Mouse (Mus musculus): Measurements from ENCODE around the gene Pigq.

Pigq gene

DNA sequence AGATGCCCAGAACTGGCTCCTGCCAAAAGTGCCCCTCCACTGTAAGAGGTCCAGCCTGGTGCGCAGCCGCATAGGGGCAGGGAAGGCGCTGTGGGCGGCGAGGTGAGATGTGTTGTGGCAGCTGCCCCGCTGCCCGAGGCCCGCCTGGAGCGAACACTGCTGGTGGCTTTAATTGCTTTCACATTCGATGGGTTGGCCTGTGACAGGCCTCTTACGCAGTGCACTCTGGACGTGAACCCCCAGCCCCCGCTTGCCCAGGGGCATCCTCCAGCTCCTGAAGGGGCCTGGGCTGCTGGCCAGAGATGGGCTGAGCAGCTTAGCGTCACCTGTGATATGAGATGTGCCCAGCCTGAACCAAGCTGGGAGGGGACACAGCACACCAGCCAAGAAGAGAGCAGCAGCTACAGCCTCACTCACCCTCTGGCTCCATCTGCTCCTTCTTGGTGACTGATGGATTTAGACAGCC is 12.9 kb upstream of the Pigq start:
- DNase-seq, result no peak

DNA sequence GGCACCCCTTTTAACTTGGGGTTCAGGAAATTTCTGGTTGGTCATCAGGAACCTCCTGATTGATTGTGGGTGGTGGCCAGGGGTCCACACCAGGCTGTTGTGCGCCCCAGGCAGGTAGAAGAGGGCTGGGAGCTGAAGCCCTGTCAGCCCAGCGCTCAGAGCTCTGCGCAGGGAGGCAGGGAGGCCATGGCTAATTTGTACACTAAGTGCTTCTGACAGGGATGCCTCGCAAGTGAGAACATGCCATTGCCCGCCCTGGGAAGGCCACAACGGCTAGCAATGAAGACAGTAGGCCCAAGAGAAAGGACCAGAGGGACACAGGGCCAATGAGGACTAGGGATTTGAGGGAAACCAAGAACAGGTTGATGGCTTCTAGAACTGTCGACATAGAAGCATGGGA is 11.9 kb upstream of the Pigq start:
- no peak for DNase-seq

DNA sequence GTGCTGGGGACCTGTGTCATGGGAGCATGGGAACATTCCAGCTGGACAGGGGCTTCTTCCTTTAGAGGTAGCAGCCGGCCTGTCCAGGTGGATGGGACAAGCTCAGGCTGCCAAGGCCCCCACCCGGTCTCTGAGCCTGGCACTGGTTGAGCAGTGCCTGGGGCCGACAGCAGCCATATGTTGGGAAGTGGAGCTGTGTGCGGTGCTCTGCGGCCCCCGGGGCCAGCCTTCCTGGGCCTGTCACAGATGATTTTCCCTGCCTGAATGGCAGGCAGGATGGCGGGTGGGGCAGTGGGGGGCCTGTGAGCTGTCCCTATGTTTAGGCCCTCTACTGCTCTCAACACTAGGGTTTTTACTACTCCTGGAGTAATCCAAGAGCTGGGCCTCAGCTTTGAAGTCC is 11.5 kb upstream of the Pigq start:
- no peak for DNase-seq

DNA sequence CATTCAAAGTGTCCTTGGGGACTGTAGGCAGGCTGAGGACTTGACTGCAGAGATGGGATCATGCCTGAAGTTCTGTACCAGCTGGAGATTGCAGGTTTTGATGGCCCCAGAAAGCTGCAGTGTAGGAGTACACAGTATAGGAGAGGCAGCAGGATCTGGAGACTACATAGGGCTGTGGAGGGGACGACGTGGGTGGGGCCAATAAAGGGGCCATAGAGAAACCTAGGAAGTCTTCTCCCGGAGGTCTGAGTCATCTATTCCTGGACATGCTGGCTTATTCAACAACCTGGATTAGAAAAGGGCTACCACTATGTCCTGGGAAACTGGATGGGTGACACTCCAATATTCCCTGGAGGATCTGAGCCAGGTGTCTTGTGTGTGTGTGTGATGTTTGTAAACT is 11.0 kb upstream of the Pigq start:
- DNase-seq, result no peak

DNA sequence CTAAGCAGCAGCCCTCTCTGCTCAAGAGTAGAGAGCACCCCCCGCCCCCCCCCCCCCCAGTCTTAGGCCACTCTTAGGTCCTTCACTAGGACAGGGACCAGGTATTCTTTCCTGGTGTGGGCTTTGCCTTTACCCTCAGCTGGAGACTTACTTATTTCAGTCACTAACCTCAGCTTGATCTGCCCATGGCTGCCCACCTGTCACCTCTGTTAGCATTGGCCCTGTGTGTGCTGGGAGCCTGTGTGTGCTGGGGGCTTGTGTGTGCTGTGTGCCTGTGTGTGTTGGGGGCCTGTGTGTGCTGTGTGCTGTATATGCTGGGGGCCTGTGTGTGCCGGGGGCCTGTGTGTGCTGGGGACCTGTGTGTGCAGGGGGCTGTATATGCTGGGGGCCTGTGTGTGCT is 9.9 kb upstream of the Pigq start:
- DNase-seq, result no peak

DNA sequence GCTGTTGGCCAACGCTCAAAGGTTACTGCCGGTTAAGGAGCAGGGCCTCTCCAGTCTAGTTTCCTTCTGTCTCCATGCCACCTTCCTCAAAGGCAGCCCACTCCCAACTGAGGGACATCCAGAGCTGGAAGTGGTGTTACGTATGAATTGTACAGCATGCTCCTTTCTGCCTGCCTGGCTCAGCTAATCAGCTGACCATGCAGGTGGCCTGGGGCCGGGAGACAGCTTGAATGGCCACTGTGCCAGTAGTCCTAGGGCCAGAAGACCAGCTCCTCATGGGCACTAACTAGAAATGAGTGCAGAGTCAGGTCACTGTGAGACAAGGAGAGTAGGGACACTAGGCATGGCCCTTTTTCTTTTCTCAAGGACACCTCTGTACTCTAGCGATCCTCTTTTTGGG is 8.4 kb upstream of the Pigq start:
- no peak for DNase-seq

DNA sequence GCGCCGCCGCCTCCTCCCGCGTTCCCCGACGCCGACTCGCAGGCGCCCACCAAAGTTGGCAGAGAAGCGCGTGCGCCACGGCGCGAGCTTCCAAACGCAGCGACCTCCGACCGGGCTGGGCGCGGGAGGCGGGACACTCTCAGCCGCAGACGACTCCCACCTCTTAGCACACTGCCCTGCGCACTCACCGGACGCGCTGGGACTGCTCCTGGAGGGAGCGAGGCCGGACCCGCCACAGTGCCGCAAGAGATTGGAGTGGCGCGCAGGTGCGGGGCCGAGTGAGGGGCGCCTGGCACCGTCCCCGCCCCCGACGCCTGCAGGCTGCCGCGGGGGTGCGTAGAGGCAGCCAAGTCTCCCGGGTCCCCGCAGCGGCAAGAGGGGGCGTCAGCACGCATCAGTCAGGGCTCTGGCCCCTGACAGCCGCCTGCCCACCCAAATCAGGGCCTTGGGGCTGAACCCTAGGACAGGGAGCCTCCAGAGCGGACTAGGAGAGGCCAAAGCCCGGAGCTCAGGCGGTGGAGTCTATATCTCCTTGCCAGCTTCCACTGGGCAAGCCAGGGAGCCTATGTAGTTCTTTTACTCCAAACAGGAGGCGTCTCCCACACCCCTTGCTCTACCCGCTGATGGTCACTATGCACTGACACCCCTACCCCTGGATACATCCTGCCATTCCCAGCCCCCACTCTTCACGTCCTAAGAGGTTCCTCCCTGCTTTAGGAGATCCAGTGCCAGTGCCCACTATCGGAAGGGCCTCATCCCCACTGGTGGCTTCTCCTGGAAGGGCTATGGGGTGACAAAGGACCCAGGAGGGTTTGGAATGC is 7.3 kb upstream of the Pigq start, which contains the start of gene A930017K11Rik:
TSS of gene A930017K11Rik (minus strand) at position 763 of the 821 bp plus-strand sequence.
- DNase-seq, result peak; percentile 44

DNA sequence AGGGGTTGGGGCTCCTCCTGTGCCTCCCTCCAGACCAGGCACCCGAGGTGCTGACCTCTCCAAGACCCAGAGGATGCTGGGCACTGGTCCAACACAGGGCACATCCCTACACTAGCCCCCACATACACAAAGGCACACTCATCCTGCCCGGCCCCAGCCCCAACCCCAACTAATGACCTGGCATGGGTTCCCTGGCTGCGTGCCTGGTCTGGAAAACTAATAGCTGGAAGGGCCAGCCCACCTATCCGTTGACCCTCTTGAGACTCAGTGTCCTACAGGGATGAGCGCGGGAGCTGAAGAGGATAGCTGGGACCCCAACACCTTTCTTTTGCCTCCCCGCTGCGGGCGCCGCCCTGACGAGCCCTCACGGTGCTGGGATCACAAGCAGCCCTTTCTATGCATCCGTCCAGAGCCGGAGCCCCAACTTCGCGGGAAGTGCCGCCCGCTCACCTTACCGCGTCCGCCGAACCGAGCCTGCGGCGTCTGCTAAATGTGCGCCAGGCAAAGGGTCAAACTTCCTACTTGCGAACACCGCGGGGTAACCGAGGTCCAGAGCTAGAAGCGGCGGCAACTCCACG is 6.6 kb upstream of the Pigq start:
- no peak for DNase-seq

DNA sequence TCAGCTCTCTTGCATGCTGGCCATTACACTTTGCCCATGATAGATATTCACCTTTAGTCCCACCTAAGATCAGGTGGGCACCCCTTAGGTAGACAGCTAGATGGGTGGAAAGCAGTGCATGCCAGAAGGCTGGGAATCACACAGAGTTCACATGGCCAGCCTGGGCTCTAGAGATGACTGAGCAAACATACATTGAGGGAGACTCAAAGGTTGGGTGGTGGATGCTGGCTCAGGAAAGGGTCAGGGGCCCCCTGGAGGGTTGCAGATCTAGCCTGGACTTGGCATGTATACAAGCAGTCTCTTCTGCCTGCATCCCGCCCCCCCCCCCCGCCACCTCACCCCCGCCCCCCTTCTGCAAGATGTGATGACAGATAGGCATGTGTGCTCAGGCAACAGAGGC is 6.0 kb upstream of the Pigq start:
- DNase-seq, result no peak

DNA sequence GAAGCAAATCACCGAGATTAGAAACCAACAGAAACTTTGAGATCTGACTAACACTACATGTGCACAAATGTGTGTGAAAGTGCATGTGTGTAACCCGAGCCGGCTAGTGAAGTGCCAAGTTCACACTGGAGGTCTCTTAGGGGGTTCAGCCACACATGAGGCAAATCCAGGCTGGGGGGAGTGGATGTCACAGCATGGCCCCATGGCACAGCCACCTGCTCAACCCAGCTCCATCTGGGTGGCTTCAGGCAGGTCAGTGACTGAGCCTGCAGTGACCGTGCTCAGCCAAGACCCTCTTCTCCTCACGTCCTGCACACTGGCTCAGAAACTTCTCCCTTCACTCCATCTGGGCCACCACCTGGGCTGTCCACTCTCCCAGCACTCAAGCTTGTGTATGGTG is 5.2 kb upstream of the Pigq start:
- no peak for DNase-seq

DNA sequence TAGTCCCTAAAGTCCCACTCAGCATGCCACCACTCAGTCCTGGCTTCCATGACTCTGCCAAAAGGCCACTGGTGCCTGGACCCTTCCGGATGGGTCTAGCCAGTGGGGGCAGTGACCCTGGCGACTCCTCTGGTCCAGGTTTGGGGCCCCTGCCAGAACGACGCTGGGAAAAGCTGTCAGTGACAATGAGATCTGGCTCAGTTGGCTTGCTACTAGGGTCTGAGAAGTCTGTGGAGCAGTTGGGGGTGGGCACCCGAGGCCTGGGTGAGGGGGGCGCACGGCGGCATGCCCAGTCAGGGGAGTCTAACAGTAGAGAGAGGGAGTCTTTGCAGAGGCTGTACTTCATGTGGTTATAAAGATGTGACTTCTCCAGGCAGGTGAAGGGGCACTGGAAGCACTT is 3.3 kb upstream of the Pigq start:
- no peak for DNase-seq

DNA sequence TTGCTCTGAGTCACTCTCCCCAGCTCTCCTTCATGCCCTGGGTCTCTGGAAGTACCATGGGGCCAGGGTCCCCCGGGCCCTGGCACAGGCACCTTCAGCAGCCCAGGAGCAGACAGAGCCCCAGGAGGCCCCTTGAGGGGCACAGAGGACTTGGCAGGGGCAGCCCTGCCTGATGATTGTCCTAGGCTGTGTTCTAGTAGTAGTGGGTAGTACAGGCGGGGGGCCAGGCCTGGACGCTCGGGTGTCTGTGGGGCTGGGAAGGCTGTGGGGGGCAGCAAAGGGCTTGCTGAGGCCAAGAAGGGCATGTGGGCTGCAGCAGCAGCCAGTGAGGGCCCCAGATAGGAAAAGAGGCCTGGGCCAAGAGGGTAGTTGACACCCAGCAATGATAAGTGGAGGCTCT is 2.8 kb upstream of the Pigq start:
- DNase-seq, result no peak

DNA sequence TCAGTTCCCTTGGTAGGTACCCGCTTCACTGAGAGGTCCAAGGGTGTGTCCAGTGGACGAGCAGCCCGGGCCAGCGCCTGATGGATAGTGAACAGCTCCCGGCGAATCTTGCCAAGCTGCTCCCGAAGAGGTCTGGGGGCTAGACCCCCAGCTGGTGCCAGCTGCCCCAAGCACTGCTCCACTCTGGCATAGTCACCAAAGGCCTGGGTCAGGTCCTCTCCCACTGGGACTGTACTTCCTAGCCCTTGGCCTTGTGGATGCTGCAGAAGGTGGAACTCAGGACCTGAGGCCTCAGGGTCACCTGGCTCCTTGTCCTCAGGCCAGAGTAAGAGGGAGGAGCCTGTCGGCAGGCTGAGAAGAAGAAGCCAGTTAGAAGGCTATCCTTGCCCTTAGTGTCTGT is 2.2 kb upstream of the Pigq start:
- no peak for DNase-seq

DNA sequence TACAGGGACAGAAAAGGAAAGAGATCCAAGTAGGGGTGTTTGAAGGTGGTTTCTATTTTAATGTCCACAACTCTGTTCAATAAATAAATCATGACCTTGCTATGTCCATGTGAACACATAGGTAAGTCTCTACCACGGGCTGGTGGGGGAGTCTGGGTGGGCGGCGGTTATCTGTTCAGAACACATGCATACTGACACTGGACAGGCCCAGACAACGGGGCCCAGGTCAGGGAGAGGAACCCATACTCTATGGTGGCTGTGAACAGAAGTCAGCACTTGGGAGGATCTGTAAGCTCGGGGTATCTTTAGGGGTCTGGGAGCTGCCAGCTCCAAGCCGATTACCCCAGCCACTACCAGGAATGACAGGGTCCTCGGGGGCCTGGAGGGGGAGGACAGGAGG is 1.6 kb upstream of the Pigq start:
- no peak for DNase-seq

DNA sequence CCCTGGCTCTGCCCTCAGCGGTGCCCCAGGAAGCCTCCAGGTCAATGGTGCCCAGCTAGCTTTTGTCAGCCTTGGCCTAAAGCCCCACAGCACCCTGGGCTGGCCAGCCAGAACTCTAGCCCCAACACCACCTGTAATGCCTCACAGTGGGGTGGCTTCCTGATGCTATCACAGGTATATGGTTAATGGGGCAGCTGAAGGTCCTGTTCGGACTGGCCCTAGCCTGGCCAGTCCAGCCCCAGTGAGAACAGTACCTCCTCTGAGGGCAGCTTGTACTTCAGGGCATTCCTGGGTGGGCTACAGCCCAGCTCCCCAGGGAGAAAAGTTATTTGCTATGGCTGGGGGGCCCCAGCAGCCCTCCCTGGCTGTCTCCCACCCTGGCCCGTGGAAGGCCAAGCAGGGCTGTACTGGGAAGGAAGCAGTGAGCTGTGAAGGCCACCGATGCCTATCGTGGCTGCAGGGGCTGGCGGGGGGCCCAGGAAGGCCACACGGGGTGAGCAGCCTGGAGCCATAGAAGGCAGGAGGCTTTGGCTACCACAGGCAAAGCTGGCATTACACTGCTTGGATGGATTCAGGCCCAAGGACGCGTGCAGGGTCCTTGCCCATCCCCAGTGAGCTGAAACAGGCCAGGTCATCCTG is 900 bp upstream of the Pigq start:
- peak; percentile 68 for DNase-seq

DNA sequence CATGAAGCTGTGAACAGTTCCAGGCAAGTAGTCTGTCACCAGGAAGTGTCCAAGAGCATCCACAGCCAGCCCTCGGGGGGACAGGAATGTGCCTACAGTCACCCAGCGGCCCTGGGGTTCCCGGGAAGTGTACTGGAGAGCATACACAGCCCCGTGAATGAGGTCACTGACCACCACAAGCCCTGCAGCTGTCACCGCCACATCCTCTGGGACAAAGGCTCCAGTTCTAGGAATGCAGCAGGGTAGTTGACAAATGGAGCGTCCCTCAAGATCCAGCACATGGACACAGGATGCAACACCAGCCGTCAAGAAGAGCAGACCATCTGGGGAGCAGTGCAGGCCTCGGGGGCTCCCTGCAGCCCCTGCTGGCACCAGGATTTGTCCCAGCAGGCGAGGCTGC is 967 bp downstream of the Pigq start:
- DNase-seq, result no peak

DNA sequence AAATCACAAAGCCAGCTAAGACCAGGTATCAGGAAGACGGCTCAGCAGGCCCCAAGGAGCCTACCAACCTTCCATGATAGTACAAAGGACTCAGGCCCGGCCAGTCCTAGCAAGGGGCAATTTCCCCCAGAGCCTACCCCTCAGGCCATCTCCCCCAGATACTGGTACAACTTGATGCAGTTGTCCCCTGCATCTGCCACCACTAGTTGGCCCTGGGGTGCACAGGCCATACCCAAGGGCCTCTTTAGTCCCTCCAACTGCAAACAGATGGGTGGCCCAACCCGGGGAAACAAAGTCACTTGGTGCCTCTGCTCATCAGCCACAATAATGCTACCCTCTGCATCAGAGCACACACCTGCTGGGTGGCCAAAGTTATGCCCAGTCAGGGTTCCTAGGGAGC is 1.5 kb downstream of the Pigq start:
- no peak for DNase-seq

DNA sequence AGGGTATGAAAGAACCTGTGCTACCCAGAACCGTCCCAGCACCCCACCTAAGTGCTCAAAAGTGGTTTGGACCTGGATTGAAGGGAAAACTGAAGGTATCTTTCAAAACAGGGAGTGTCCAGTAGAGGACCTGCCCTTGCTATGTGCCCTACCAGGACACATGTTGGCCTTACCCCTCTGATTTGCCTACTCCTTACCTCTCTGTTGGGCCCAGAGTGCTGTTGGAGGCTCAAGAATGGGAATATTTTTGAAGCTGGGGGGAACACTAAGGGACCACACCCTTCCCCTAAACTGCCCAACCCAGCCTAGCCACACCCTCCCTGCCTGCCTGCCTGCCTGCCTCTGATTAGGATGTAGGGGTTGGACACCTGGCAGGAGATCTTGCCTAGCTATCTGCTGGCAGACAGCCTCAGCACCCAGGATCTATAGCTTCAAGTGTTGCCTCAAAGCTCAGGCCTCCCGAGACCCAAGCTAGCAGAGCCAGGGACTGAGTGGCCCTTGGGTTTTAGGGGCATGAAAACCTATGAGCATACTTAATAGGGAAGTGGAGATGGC is 2.1 kb downstream of the Pigq start:
- no peak for DNase-seq

DNA sequence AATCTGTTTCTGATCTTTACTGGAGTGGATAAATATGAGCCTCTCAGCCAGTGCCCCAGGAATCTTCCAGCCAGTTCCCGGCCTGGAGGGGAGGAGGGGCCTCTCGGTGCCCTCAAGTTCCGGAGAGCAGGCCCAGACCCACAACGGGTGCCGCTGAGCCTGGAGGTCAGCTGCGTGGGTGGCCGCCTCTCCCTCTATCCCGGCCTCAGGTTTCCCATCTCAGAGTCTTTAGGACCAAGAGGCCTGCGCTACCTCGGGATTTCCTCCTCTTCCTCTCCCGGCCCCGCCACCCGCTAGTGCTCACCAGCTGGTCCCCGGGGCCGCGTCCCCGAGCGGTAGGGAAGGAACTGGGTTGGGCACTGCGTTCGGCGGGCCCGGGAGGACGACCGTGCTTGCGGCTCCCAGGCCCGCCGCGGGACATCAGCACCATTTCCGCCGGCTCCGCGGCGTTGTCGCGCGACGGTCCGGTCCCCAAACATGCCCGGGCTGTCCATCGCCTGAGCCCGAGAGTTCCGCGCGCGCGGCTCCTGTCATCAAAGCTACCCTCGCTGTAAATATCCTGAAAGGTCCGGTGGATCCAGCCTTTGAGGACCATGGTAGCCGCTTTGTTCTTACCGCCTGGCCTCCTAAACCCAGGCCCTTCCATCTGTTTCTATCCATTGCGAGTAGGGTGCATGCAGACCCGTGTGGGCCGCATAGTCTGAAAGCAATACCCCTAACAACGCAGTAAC is 3.1 kb downstream of the Pigq start:
- DNase-seq, result peak; percentile 85

DNA sequence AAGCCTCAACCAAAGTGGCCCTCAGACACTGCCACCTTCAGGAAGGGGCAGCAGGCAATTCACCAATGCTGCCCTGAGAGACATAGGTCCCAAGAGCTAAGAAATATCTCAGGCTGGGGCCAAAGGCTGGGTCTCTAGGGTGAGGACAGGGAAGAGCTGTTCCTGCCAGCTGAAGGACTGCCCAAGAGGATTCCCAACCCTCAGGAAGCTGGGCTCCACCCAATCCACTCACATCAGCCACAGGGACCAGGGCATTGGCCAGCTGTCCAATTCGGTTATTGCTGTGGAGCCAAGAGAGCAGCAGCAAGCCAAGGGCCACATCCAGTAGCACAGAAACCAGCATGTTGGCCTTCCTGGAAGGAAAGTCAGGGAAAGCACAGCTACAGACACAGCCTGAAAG is 10.2 kb downstream of the Pigq start:
- no peak for DNase-seq

DNA sequence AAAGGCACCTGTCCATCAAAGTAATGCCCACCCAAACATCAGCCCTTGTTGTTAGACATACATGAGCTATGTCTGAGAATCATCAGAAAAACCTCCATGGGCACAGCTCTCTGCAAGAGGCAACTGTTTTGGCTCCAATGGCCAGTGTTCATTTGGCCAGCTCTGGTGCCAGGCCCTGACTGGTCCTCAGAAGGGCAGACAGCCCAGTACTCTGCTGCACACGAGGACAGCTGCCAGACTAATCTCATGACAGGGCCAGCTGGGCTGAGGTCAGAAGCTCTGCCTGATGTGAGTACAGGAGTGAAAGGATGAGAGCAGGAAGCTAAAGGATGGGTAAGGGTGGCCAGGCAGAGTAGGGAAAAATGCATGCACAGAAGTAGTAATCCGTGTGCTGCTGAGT is 19.4 kb downstream of the Pigq start:
- DNase-seq, result no peak

DNA sequence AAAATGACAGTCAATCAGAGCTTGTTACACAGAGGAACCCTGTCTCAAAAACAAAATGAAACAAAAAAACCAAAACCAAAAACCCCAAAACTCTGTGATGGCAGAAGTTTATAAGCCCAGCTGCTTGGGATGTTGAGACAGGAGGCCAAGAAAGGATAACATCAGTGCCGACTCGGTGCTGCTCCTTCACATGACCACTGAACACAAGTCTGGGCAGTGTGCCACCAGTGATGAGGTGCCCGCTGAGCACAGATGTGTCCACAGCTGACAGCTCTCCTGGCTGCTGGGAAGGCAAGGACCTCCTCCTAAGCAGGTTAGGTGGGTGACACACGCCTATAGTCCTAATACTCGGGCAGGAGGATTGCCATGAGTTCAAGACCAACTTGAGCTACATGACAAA is 22.6 kb downstream of the Pigq start:
- DNase-seq, result peak; percentile 40
